Mouse (Mus musculus) retina, adult 2 months (tissue): ENCODE data around the gene Tle3.

ENCODE experiments used
- DNase-seq: peaks from one replicate; pipeline ENCODE4 v3.0.0-alpha.2; 2012; ENCODE audit warnings: low read depth, low spot score

Tle3 gene

DNA sequence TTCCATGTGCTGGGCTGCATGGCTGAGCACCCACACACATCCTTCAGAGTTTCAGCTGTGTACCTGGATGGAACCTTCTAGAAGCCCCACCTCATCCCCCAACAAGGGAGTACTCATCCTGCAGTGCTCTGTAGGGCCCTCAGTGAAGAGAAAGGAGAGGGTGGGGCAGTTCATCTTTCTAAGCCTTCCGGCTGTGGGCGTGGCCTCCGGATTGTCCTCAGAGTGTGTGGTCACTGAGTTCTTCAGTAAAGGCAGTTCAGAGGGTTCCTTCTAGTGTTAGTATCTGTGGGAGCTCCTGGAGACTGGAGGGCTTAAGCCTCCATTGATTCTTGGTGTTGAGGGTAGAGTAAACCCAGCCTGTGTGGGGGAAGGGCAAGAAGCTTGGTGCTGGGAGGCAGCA is 22.9 kb downstream of the Tle3 start:
- no peak for DNase-seq

- no peak for DNase-seq
These were observed 24.3 kb downstream of the Tle3 start for GRCm38 (mm10) chr9:61396474-61396873.

GRCm38 (mm10) chr9:61397130-61397529 is 25.0 kb downstream of the Tle3 start:
- no peak for DNase-seq

DNA sequence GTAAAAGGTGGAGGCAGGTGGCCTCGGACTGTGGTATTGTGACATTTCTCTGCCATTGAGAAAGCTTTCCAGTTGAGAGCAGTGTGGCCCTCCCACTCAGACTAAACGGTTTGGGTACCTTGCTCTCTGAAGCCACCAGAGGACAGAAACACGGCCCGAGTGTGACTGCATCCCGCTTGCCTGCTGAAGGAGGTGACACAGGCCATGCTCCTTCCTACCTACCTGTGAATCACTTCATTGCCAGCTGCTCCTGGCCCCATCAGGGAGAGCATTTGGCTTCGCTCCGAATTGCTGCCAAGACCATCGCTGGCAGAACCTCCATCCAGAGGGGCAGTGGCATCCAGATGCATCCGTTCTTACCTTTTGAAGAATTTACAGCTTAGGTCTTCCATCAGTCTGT is 26.0 kb downstream of the Tle3 start:
- DNase-seq, result no peak

- no peak for DNase-seq
These were observed 28.0 kb downstream of the Tle3 start for GRCm38 (mm10) chr9:61400132-61400531.

GRCm38 (mm10) chr9:61401664-61402063 is 29.5 kb downstream of the Tle3 start:
- no peak for DNase-seq

DNA sequence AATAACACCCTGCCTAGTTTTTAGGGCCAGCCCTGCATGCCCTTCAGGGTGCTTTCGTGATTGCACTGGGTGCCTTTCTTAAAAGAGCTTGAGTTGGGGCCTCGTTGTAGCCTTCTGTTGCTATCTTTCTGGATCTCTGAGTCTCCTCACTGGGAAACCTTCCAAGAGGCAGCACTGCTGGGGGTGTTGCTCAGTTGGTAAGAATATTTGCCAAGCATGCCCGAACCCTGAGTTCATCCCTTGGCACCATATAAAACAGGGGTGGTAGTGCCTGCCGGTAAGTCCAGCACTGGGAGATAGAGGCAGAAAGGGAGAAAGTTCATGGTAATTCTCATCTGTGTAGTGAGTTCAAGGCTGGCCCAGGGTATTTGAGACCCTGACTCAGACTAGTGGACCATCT is 30.1 kb downstream of the Tle3 start:
- DNase-seq, result no peak

DNA sequence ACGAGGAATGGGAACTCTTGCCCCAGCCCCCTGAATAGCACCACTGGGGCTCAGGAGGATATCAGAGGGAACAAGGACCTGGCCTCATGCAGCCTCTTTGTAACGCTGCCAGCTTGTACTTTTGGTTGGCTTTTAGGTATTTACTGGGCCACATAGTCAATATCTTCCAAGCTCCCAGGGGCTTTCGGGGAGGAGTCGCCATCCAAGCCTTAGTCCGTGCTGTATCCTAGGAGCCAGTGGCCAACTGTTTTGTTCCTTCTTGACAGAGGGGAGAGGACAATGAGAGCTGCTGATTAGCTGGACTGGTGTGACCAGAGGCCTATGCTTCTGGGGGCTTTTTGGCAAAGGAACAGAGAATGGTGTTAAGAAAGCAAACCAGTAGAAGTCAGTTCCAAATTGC is 30.6 kb downstream of the Tle3 start:
- DNase-seq, result no peak

DNA sequence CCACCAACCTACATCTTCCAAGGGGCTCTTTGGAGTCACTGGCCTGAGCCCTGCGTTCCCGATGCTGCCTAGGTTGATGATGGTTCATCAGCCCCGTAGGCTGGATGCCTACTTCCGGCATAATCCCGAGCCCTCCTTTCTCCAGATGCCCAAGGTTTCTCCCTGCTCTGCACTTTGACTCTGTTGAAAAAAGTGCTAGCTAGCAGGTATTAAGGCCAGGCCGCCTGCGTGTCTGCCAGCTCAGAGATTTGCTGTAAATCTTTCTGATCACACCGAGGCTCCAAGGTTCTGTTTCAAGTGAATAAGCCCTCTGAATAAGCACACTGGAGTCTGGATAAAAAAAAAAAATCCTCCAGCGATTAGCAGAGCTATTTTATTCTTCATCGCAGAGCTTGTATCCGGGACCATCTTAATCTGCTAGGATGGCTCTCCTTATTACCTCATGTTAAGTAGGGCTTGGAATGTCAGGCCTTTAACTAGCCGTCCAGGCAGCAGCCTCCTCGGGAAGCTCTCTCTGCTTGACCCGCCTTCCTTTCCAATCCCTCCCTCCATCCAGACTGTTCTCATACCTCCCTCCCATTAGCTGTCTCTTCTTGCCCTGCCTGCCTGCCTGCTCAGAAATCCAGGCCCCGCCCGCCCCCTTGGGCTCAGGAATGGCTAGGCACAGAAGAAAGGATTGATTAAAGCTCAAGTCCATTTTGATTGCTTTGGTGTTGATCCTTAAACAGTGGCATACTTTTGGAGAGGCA is 31.9 kb downstream of the Tle3 start:
- DNase-seq, result peak; percentile 9

GRCm38 (mm10) chr9:61404615-61404980 is 32.4 kb downstream of the Tle3 start:
- no peak for DNase-seq

DNA sequence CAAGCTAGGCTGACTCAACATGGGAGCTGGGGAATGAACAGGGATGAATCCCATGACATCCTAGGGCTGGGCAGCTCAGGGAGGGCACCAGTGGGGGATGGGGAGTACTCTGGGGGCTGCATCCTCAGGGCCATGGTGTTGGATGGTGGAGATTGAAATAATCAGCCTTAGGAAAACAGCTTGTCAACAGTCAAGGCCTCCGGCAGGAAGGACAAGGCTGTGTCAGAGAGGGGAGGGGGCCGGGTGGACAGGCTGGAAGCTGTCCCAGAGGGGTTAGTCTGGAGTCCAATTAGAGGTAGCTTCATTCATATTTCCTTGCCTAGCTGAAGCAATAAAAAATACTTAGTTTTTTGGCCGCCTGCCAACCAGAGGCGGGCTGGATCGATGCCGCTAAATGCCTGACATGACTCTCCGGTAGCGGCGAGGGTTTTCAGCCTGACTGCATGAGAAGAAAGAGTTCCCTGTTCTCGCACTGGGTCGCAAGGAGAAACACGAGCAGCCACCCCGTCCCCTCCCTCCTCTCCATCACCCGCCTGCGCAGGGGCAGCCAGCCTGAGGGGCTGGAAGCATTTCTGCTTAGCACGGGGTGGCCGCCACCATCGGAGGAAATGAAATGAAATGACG is 32.9 kb downstream of the Tle3 start:
- peak; percentile 25 for DNase-seq

GRCm38 (mm10) chr9:61406343-61406742 is 34.2 kb downstream of the Tle3 start:
- no peak for DNase-seq

GRCm38 (mm10) chr9:61409046-61409445 is 36.9 kb downstream of the Tle3 start:
- DNase-seq, result no peak

GRCm38 (mm10) chr9:61413665-61414456 is 41.7 kb downstream of the Tle3 start:
- no peak for DNase-seq

- DNase-seq, result no peak
These were observed 44.4 kb downstream of the Tle3 start for GRCm38 (mm10) chr9:61416571-61416970.

GRCm38 (mm10) chr9:61421626-61422025 is 49.5 kb downstream of the Tle3 start:
- DNase-seq, result no peak

- DNase-seq, result no peak
These were observed 52.1 kb downstream of the Tle3 start for GRCm38 (mm10) chr9:61424245-61424644.

DNA sequence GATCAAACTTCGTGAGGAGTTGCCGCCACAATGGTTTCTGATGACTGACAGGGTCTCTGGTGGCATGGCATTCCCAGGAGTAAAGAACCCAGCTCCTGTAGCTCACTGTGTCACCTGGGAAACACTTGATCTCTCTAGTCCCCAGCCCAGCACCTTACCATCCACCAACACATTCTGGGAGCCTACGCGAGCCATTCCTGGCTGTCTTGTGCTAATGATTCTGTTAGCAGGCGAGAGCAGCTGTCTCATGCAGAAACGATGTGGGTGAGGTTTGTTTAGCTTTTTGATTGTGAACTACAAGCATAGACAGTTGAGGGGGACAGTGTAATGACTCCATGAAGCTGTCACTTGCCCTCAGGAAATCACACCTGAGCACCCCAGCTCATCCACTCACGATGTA is 54.3 kb downstream of the Tle3 start:
- DNase-seq, result no peak

- no peak for DNase-seq
These were observed 54.9 kb downstream of the Tle3 start for GRCm38 (mm10) chr9:61427051-61427450.

DNA sequence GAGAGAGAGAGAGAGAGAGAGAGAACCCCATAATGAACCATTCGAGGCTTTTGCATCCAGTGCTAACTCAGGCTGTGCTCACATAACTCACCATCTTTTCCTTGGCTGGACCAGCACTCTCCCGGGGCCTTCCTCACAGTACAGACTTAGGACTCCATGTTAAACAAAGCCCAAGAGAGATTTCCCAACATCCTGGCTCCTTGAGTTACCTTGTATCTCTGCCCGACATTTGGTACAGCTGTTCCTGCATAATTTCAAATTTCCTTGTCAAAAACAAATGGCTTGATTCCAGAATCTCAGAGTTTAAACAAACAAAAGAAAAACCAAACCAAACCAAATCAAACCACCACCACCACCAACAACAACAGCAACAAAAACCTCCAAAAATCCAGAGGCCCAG is 55.7 kb downstream of the Tle3 start:
- no peak for DNase-seq

DNA sequence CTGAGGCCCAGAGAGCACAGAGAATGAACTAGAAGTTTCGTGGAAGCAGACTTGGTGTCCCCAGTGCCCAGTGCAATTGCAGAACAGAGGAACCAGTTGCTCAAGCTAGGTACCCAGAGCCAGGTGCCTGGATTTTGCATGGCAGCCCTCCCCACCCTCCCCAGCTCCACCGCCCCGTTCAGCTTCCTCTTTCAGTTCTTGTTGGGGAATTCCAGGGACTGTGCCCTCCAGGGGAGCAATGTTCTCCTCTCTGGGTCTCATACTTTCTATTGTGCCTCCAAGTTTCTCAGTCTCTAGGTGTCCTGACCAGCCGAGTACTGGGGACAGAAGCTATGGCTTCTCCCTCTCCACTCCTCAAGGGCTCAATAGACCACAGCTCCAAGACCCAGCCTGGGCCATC is 59.7 kb downstream of the Tle3 start:
- DNase-seq, result no peak

GRCm38 (mm10) chr9:61433206-61433605 is 61.0 kb downstream of the Tle3 start:
- no peak for DNase-seq

DNA sequence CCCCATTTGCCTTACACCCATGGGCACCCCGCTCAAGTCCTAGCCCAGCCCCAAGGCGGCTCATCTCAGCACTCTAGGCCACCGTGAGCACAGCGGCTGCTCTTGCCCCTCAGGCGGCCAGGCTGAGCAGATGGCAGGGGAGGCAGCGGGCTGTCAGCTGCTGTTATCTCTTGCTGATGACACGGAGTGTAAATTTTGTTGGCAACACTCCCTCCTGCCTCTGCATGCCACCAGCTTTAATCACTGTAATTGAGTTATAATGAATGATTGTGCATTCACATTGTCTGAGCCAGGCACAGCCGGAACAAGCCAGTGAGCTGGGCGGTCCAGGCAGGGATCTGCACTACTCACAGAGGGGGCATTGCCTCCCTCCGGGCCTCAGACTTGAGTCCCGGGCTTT is 61.9 kb downstream of the Tle3 start:
- DNase-seq, result peak; percentile 34
